In the genomic region with DNA sequence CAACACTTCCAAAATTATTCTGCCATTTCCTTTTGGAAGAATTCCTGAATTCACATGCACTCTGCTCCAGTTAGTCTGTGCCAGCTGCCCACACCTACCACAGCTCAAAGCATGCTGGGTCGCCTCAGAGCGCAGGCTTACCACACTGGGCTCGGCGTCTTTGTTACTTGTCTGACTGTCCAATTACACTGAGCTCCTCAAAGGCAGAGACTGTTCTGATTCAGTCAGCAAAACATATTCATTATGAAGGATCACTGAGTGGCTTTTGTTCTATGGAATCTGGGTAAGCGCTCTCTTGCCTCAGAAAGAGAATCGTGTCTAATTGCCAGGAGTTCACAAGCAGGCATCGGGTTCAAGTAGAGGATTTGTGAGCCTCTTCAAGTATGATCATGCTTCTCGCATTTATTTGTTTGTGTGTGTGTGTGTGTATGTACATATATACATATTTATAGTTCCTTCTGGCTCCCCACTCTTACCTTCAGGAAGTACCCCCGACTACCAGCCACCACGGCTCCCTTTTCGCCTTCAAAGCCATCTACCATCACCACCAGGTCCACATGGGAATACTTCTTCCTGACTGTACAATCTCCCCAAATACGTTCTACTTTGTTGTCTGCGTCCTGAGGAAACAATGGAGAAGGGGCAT, we compare ENCODE assay signal across 1 mouse cellular context.
TF ChIP-seq lines count a peak whose summit lies in the region.

No protein-coding gene starts in this region.

TF ChIP-seq in ES-E14, 5 proteins besides CTCF, POLR2A, EP300 and RAD21 (continued from another document):
- TF ChIP-seq ZC3H11A (IDR thresholded peaks at IDR 0.05; ENCODE audit: borderline replicate concordance, low read depth, low read length) = no peak
